Mouse (Mus musculus) spleen, adult 2 months (tissue): ENCODE results near the gene Degs2.

Source experiments
- CTCF ChIP-seq: fragments of 200-500 bp; IDR thresholded peaks from 2 replicates; pipeline ENCODE4 v1.5.1; 2011; ENCODE audit warnings: mild to moderate bottlenecking, inconsistent platforms; ENCODE audit not compliant: insufficient read depth, insufficient read length, insufficient replicate concordance; ENCODE audit errors: extremely low read depth
- POLR2A ChIP-seq: fragments of 200-500 bp; IDR thresholded peaks from 2 replicates; pipeline ENCODE4 v1.6.1; 2011; ENCODE audit warnings: low read depth, low read length, inconsistent platforms

GRCm38 (mm10) chr12:108646234-108646633 is 55.9 kb downstream of the Degs2 start:
- no peak for TF ChIP-seq CTCF
- no peak for TF ChIP-seq POLR2A
